Mouse (Mus musculus) left cerebral cortex, postnatal 4 days (tissue): ENCODE data around the gene Fam131c. TPM values are rescaled to one million over a fixed set of nuclear protein-coding genes. Genes with fewer than 3 reads are reported as not detected.

Source experiments
- DNase-seq: peaks from one replicate; pipeline ENCODE4 v3.0.0-alpha.2; 2022
- intact Hi-C: fragments of 180-260 bp; cut with DNase I; formaldehyde crosslinking; loops from one replicate; pipeline ENCODE4 v1.15.1; 2025
- total RNA-seq, 2 experiments: library from RNA; stranded (reverse); gene quantifications; 2 replicates each; pipeline ENCODE4 v1.2.3; 2021

Gene Fam131c
- 10 to 100 TPM; 32.5 to 35.1 TPM for total RNA-seq

DNA sequence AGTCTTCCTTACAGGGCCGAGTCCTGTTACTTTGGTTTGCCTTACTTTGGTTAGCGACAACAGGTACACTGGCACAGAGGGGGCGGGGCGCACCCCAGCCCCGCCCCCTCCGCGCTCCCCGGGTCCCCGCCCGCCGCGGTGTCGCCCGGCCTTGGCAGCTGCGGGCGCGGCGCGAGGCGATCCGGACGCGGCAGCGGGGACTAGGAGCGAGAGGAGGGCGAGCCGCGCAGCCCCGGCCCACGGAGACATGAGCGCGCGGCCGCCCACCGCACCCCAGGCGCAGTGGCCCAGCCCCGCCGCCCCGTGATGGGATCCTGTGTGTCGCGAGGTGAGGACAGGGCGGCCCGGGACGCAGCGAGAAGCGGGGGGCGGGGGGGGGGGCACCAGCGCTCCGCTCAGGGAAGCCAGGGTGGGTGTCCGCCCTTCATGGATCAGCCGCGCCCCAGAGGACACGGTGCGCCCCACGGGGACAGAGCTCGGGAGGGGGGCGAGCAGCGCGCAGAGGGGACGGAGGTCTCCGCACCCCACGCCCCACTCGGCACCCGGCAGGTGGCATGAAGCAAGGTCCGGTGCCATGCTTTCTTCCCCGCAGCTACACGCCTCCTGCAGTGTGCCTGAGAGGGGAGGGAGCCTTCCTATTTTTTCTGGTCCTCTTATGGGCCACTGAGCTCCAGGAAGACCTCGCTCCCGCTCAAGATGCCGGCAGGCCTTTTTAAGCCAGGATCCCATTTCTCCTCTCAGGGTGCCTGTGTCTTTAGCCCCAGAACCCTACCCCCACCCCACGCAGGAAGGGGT, at the start of gene Fam131c:
Fam131c (plus strand) TSS at position 224 of the 795 bp plus-strand sequence.
- no peak for DNase-seq
- intact Hi-C loops: no loop called here

DNA sequence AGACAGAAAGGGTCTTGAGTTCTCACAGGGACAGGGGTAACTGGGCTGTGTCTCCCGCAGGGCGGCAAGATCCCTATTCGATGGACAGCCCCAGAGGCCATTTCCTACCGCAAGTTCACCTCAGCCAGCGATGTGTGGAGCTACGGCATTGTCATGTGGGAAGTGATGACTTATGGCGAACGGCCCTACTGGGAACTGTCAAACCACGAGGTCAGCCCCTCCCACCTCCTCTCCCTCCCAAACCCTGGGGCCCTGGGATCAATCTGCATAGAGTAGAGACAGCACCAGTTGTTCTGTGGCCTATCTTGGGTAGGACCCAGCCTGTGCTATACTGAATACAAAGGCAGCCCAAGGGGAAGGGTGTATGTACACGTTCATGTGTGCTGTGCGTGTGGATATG, 45.5 kb upstream of the Fam131c start:
- intact Hi-C loops: no loop called here
- DNase-seq: no peak

DNA sequence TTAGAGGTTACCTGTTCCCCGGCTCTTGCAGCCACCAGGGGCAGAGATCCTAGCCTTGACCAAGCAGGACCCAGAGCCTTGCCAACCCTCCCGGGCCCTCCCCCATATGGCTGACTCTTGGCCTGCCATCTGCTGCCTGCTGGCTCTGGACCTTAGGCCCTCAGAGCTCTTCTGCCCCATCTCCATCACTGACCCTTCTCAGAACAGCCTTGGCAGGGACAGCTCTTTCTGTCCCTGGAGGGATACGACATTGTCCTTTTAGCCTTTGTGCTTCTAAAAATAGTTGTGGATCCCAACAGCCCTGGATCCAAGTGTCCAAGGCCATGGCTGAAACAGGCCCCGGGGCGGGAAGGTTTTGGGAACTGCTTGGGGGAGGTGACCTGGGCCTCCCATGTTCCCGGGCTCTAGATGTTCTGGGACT, 43.2 kb upstream of the Fam131c start:
- intact Hi-C loops: no loop called here

DNA sequence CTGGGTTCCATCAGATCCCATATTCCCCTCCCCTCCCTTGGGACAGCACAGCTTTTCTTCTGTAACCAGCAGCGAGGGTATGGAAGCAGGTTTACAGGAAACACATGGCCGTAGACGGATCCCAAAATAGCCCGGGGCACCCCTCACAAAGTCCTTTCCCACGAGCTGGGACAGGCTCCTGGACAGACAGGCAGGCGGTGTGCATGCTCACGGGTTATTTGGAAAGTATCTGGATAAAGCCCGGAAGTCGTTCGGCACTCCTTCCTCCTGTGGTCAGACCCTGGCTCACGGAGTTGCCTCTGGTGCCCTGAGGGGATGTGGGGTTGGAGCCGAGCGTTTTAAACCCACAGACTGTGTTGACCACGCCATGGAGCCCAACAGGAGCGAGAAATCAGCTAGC, 42.4 kb upstream of the Fam131c start:
- intact Hi-C loops: no loop called here
- DNase-seq: no peak

More for the DNA sequence above, 43.2 kb upstream of the Fam131c start:
- DNase-seq: no peak

DNA sequence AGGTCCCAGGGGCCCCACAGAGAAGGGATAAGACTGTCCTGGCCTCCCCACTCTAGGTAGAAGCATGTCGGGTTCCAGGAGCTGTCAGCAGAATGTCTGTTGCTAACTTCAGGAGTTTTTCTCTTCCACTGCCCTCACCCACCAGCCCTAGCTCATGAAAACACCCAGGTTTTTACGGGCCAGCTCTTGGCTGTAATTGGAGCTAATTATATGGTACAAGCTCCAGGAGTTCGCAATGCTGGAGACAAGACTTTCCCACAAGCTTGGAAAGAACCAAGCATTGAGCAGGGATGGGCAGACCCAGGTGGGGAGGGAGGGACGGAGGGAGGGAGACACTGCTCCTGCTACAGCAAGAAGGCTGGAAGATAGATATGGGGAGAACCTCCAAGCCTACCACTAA, 40.9 kb upstream of the Fam131c start:
- intact Hi-C loops: no loop called here
- no peak for DNase-seq

DNA sequence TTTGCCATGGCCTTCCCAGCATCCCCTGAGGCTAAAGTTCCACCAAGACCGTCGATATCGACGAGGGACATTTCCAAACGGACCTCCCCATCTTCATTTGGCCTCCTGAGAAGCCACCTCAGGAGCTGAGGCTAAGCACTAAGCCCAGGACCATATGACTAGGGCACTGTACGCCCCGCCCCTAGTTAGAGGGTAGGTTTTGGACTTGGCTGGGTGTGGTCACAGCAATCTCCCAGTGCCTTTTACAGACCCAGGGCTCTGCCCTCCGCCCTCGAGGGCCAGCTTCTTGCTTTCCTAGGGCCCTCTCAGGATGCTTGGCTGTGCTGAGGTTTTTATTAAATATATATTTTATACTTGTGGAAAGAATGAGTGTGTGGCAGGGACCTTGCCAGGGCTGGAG, 39.3 kb upstream of the Fam131c start:
- intact Hi-C loops: no loop called here
- DNase-seq: no peak

DNA sequence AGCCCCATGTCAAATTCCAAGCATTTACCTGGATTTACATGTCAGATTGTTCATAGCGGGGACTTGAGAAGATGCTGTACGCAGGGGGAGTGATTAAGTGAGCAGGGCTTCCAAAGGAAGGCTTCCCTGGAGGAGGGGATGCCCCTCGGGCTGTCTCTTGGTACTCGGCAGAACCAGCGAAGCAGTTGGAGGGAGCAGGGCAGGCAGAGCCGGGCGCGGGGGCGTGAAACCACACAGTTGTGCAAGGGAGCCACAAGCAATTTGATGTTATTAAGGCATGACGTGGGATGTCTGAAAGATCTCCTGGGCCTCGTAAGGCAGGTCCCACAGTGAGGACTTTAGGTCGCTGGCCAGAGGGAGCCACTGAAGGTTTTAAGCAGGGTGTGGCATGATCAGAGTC, 38.1 kb upstream of the Fam131c start:
- intact Hi-C loops: no loop called here
- DNase-seq: no peak

DNA sequence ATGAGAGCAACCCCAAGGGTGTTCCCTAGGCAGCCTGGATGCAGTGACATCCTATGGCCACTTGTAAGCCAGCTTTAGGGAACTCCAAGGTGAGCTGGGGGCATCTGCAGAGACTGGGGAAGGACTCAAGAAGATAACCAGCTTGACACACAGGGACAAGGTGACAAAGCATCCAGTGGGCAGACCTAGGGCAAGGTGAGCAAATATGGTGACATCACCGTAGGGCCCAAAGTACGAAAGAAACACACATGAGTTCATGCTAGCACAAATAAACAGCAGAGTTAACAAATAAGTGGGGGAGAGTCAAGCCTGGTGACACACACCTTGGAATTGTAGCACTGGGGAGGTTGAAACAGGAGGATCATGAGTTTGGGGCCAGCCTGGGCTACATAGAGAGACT, 36.6 kb upstream of the Fam131c start:
- intact Hi-C loops: no loop called here

DNA sequence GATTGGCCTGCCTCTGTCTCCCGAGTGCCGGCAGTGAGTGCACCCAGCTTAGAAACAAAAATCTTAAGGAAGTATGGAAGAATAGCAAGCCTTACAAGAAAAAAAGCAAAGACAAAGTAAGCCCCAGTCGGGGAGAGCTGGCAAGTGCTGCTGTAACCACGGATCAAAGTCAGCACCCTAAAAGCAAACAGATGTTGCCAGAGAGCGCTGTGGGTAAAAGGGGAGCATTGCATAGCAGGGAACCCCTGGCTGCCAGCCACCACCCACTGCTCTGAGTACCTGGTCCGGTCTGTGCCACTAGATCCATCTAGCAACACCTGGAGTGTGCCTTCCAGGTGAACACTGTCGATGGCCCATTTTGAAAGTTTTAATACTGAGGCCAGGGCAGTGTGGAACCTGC, 35.8 kb upstream of the Fam131c start:
- no peak for DNase-seq
- intact Hi-C loops: no loop called here

More for the DNA sequence above, 36.6 kb upstream of the Fam131c start:
- no peak for DNase-seq

DNA sequence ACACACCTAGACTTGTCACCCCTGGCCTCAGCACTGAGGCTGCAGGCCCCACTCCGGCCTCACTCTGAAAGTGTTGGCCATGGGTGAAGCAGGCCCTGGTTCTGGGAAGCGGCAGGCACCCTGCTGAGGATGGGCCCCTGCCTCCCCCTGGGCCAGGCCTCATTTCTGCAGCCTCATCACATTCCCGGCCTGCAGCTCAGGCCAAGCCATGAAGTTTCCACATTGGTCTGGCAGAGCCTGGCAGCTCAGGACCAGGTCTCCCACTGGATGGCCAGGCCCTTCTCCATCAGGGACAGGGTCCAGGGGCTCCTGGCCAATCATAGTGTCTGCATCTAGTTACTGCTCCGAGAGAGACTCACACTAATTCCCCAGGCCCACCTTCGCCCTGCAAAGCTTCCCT, 33.3 kb upstream of the Fam131c start:
- DNase-seq: no peak
- intact Hi-C loops: no loop called here

DNA sequence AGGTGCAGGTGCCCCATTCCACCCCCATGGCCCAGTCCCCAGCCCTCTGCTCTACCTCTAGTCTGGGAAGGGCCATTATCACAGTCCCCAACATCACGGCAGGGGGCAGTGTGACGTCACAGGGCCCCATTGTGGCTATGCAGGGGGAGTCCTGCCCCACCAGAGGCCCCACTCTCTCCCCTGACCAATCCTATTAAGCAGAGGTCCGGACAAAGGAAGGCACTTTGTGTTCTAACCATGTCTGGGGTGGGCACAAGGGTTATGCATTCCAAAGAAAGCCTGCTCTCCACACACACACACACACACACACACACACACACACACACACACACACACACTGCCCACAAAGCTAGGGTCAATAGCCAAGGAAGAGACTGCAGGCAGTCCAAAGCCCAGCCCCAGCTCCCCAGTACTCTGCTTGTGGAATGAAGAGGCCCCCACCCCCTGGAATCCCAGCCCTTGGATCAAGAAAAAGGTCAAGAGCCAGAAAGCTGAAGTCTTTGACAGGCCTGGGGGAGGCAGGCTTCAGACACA, 32.7 kb upstream of the Fam131c start:
- intact Hi-C loops: no loop called here
- DNase-seq: peak; percentile 37

DNA sequence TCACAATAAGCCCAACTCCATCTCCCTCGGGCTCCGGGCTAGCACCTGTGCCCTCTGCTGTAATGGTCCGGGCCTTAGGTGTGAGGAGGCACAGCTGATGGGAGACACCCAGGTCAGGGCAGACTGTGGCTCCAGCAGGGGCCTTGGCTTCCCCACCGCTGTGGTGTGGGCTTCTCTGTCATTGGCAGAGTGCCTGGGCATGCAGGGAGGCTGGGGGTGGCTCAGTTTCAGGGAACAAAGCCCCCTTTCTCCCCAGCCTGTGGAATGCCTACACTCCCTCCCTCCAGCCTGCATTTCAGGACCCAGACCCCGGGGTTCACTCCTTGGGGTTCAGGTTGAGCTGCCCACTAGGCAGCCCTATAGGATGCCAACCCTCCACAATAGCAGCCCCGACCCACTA, 31.8 kb upstream of the Fam131c start:
- peak; percentile 46 for DNase-seq
- intact Hi-C loops: no loop called here

DNA sequence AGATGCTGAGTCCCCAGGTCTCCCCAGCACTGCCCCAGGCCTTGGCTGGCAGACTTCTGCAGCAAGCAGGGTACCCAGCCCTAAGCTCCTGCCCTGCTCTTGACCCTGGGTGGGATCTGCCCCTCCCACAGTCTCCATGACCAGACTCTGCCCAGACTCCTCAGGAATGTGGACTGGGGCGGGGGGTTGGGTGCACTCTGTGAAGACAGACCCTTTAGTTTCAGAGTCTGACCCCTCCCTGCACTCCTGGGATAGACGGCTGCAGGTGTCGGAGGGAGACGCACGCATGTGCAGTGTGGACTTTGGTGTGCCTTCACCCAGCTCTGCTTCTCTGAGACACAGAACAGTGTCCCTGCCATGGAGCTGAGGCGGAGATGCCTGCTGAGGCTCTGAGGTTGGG, 30.0 kb upstream of the Fam131c start:
- no peak for DNase-seq
- intact Hi-C loops: no loop called here

DNA sequence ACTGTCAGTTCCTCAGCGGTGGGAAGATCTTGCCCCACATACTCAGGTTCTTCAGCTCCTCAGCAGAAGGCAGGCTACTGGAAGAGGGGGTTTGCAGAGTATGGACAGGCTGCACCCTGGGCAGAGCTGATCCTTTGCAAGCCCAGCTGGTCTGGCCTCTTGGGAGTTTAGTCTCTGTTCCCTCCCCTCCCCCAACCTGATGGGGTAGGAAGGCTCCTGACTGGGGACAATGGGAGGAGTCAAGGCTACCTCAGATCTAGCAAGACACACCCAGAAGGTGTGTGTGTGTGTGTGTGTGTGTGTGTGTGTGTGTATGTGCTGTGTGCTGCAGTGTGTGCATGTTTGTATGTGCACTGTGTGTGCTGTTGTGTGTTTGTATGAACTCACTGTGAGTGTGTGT, 29.2 kb upstream of the Fam131c start:
- intact Hi-C loops: no loop called here
- DNase-seq: no peak

DNA sequence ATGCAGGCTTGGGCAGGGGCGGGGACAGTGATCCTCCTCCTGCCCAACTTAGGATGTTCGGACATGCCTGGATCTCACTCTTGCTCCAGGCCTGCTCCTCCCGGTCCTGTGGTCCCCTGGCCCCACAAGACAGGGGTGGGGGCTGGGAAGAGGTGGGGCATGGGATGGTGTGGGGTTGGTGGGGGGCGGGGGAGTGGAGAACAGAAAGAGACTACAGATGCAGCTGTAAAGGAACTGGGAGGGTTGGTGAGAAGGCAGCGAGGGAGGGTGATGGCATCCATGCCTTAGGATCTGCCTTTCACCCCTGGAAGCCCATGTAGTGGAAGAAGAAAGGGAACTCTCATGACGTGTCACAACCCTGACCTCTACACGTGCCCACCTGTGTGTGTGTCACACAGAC, 26.5 kb upstream of the Fam131c start:
- DNase-seq: no peak
- intact Hi-C loops: no loop called here

DNA sequence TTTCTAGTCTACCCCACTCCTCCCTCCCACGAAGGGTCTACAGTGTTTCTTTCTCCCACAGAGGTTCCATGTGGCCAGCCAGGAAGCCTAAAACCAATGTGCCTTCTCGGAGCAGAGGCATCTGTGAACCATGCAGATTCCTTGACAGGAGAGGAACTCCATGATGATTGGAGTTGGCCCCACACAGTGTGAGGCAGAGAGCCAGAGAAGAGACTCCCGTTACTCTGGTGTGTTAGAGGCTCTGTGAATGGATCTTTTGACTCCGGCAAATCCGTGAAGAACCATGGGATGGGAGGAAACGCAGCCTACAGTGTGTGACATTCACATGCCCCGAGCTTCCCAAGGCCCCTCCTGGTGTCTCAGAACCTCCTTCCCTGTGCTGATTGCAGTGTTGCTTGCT, 24.5 kb upstream of the Fam131c start:
- intact Hi-C loops: no loop called here
- peak; percentile 23 for DNase-seq

DNA sequence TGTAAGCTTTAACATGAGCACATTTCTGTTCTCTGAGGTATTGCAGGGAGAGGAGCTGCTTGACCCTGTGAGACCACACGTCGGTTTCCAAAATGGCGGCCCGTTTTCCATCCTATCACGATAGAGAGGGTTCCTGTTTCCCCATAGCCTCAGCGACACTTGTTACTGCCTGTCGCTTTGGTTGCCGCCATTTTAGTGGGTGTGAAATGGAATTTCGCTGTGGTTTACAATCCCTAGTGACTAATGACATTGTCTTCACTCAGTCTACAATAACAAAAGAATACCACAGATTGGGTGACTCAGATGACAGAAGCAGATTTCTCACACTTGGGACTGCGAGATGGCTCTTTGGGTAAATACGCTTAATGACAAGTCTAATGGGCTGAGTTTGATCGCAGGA, 22.8 kb upstream of the Fam131c start:
- intact Hi-C loops: no loop called here
- DNase-seq: no peak

DNA sequence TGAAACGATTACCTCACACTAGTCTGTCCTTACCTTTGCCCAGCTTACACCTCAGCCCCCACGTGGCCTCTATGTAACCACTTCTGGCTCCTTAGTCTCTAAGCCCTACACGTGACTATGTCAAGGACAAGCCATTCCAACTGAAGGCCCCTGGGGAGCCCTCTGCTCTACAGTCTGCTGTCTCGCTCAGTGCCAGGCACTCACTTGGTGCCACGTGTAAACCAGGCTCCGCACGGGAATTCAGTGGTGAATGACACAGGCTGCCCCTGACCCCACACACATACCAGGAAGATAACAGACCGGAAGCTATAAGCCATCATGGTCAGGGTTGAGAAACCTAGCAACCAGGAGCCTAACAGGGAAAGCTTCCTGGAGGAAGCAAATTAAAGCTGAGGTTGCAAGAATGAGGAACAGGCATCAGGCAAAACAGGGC, 20.6 kb upstream of the Fam131c start:
- DNase-seq: no peak
- intact Hi-C loops: no loop called here

DNA sequence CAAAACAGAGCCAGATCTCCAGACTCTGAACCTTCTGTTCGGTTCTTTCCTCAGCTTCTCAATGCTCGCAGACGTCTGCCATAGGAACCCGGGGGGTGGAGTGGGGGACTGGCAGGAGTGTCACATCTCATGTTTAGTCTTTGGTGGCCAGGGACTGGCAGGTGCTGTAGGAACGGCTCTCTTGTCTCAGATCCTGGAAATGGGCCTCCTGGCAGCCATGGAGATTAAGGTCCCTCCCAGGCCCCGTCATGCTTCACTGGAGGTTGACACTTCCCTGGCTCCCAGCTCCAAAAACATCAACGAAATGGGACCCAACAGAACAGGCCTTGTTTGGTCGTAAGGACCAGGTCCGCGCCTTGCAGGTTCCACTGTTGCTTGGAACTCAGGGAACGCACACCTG, 19.4 kb upstream of the Fam131c start:
- no peak for DNase-seq
- intact Hi-C loops: no loop called here

DNA sequence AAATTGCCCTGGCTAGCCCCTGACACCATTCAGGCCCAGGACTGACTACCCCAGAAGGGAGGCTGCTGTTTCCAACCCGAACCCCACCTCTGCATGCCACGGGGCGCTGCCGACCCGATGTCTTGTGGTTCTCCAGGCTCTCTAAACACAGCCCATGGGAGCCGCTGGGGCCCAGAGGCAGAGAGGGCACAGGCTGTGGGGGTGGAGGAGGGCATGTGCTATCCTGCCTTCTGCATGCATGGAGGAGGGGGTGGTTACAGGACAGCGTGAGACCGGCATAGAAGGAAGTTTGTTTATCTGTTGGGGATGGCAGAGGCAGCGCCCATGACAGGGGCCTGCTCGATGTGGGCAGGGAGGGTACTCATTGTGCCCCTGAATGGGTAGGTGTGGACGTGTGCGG, 18.0 kb upstream of the Fam131c start:
- intact Hi-C loops: no loop called here

DNA sequence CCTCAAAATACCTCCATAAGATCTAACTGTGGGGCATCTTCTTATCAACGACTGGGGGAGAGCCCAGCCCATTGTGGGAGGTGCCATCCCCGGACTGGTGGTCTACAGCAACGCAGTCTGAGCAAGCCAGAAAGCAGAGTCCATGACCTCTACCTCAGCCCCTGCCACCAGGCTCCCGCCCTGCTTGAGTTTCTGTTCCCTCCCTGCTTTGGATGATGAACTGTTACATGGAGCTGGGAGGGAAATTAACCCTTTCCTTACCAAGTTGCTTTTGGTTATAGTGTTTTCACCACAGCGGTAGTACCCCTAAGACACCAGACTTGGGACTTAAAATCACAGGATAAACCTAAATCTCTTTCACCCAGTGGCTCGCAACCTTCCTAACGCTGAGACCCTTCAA, 16.0 kb upstream of the Fam131c start:
- intact Hi-C loops: no loop called here

More for the DNA sequence above, 18.0 kb upstream of the Fam131c start:
- DNase-seq: no peak

DNA sequence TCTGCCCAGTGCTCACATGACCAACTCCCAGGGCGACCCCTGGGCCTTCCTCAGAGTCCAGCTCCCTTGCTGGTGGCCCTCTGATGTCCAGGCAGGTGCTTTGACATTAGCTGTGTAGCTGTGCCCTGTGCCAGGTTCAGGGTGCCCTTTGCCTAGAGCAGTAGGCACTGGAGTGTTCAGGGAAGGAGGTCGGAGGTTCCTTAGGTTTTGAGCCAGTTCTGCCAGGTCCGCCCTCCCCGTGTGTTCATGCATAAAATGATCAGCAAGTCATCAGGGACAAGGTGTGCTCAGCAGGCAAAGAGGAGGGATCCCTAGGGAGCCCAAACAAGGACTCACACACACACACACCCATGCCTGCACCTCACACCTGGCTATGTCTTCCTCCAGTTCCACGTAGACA, 15.0 kb upstream of the Fam131c start:
- intact Hi-C loops: no loop called here
- DNase-seq: no peak

More for the DNA sequence above, 16.0 kb upstream of the Fam131c start:
- no peak for DNase-seq

DNA sequence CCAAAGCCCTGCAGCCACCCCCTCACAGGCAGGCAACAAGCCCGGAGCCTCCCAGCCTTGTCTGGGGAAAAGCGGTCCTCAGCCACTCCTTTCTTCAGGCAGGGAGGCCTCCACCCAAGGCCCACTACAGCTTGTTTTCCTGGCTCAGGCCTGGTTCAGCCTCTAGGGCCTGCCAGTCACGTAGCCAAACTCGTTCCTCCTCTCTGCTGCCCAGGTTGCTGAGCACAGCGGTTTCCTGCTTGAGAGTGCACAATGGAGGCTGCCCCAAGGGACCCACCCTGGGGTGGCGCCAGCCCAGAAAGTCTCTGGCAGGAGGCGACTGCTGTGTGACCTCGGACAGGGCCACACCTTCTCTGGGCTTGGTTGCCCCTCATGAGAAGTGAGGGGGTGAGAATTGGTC, 14.2 kb upstream of the Fam131c start:
- intact Hi-C loops: no loop called here
- DNase-seq: no peak
